Mouse (Mus musculus) liver, embryonic 12.5 days (tissue): ENCODE measurements around the gene Rab11b. TPM values are rescaled to one million over a fixed set of nuclear protein-coding genes. Genes with fewer than 3 reads are reported as not detected.
A peak's percentile ranks its signal among the peaks of the same experiment; 100 is the strongest.
"Not testable (repeated sequence)": the region's sequence is repeated elsewhere in the genome, so short reads cannot be mapped to it uniquely, and the experiment has no call there.

Experiments used
- ATAC-seq: fragments of 200-750 bp; cut with Nextera tagmentation; 2 replicates; pipeline ENCODE4 v1.8.0; 2017; ENCODE audit warnings: moderate number of reproducible peaks, mild to moderate bottlenecking, moderate library complexity
- H3K27ac ChIP-seq: fragments of 300-500 bp; sonication (generic); 2 replicates; pipeline ENCODE4 v1.5.1; 2016; ENCODE audit warnings: mild to moderate bottlenecking
- H3K27me3 ChIP-seq: fragments of 300-500 bp; sonication (generic); replicated peaks from 2 replicates; pipeline ENCODE4 v1.6.1; 2016; ENCODE audit warnings: mild to moderate bottlenecking, moderate library complexity
- H3K36me3 ChIP-seq: fragments of 300-500 bp; sonication (generic); 2 replicates; pipeline ENCODE4 v1.6.1; 2016; ENCODE audit warnings: mild to moderate bottlenecking, moderate library complexity
- H3K4me1 ChIP-seq: fragments of 300-500 bp; sonication (generic); 2 replicates; pipeline ENCODE4 v1.6.1; 2016
- H3K4me2 ChIP-seq: fragments of 300-500 bp; sonication (generic); 2 replicates; pipeline ENCODE4 v1.6.1; 2016; ENCODE audit warnings: mild to moderate bottlenecking, moderate library complexity
- H3K4me3 ChIP-seq: fragments of 300-500 bp; sonication (generic); 2 replicates; pipeline ENCODE4 v1.5.1; 2016; ENCODE audit warnings: mild to moderate bottlenecking, moderate library complexity
- H3K9ac ChIP-seq: fragments of 300-500 bp; sonication (generic); 2 replicates; pipeline ENCODE4 v1.6.1; 2016; ENCODE audit warnings: mild to moderate bottlenecking, moderate library complexity
- H3K9me3 ChIP-seq: fragments of 300-500 bp; sonication (generic); replicated peaks from 2 replicates; pipeline ENCODE4 v1.6.1; 2016; ENCODE audit warnings: mild to moderate bottlenecking, moderate library complexity
- WGBS: fragments of 180-500 bp; shearing (Covaris S2); methylation state at CpG from one replicate; pipeline ENCODE4 v1.1.7; 2016; ENCODE audit not compliant: insufficient replicate concordance; 5-methylcytosine and 5-hydroxymethylcytosine counted together
- polyA plus RNA-seq: library from polyadenylated mRNA; unstranded; fragments of >200 nt; fragmentation: Nextera tagmentation; extraction: Ambion mirVana; gene quantifications from 2 replicates; pipeline ENCODE4 v1.2.1, GENCODE M21; 2016

The Rab11b gene
- polyA plus RNA-seq, 1 experiment from 2014 or later = 169 TPM

GRCm38 (mm10) chr17:33759767-33760254, 519 bp downstream of the Rab11b start:
- under 1% methylated on average over 38 of the region's 38 CpGs for WGBS
- Histone ChIP-seq H3K4me3 (peak overlapping the region; percentile 87), H3K36me3 (peaks cover 33% of the 10 kb centered on the region), H3K9me3 (no peaks in the 10 kb centered on the region), H3K27me3 (no peaks in the 10 kb centered on the region), H3K4me2 (peak overlapping the region; percentile 82), H3K9ac (peak overlapping the region; percentile 96), H3K27ac (peak overlapping the region; percentile 100), H3K4me1 (peaks cover 51% of the 10 kb centered on the region)
- peak; percentile 78 for ATAC-seq

GRCm38 (mm10) chr17:33757231-33757630, 3.1 kb downstream of the Rab11b start:
- 49% methylated on average over 4 of the region's 4 CpGs for WGBS
- Histone ChIP-seq H3K4me1 (peaks cover 68% of the 10 kb centered on the region), H3K9ac (peak overlapping the region; percentile 35; the same call in 1 of the 2 replicates), H3K27me3 (no peaks in the 10 kb centered on the region), H3K4me2 (peak overlapping the region; percentile 17), H3K27ac (peak overlapping the region; percentile 46; the same call in 1 of the 2 replicates), H3K4me3 (no peak overlapping the region), H3K36me3 (peaks cover 54% of the 10 kb centered on the region), H3K9me3 (no peaks in the 10 kb centered on the region)
- ATAC-seq = no peak

DNA sequence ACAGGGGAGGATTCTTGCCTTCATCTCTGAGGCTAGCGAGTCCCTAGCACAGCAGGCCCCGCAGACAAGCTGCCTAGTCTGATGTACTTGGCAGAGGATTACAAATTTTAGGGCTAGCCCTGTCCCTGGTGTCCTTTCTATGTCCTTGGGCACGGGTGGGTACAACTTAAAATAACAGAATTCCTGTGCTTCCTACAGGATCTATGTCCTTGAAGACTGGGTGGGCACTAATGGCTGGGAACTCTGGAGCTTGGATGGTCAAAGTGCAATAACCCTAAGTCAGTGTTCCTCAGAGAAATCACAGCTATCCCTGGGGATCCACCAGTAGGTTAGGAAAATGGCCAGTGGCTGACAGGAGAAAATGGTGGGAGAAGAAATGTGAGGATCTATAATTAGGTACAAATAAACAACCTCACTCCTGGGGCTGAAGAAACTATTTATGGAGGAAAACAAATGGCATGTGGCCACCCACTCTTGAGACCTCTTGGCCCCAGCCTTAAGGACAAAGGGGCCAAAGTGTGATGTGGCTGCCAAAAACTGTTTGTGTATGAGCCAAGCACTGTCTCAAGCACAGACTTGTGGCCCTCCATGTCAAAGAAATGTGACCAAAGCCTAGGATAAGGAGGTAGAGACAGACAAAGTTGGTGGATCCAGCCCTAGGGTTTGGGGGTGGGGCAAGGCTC, 4.1 kb downstream of the Rab11b start:
- Histone ChIP-seq H3K36me3 (peaks cover 60% of the 10 kb centered on the region), H3K27ac (no peak overlapping the region), H3K9ac (no peak overlapping the region), H3K4me1 (peaks cover 73% of the 10 kb centered on the region), H3K27me3 (no peaks in the 10 kb centered on the region), H3K4me3 (no peak overlapping the region), H3K9me3 (no peaks in the 10 kb centered on the region), H3K4me2 (no peak overlapping the region)
- no peak for ATAC-seq
- WGBS = 88% methylated on average over 3 of the region's 3 CpGs

- Histone ChIP-seq H3K27ac (no peak overlapping the region), H3K4me2 (no peak overlapping the region), H3K4me3 (no peak overlapping the region)
Observed at GRCm38 (mm10) chr17:33755418-33756107, 4.8 kb downstream of the Rab11b start.

DNA sequence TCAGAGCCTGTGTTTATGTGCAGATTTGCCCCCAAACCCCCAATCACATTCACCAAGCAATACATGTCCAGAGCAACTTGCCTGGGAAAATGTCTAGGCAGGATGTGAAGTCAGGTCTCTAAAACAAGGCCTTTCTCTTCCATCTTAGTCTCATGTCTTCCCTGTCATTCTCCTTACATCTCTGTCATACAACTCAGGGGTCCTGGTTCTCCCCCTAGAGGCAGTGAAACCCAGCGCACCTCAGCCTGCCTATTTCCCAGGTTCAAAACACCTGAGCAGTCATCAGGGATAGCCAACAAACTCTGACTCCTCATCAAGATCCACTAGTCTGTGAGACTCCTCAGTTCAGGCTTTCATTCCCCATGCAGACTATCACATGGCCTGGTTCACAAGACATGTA, 5.7 kb downstream of the Rab11b start:
- Histone ChIP-seq H3K9ac (0 out of 2 replicates have a peak overlapping the region, but pooled peaks have one; percentile 3), H3K9me3 (no peaks in the 10 kb centered on the region), H3K4me3 (no peak overlapping the region), H3K4me1 (peaks cover 73% of the 10 kb centered on the region), H3K27ac (no peak overlapping the region), H3K27me3 (no peaks in the 10 kb centered on the region), H3K36me3 (peaks cover 76% of the 10 kb centered on the region), H3K4me2 (no peak overlapping the region)
- WGBS = 90% methylated on average over 1 of the region's 1 CpGs
- ATAC-seq = no peak

More at GRCm38 (mm10) chr17:33755418-33756107, 4.8 kb downstream of the Rab11b start:
- H3K4me1 ChIP-seq = peaks cover 73% of the 10 kb centered on the region
- no peak for ATAC-seq
- H3K27me3 ChIP-seq = no peaks in the 10 kb centered on the region
- WGBS = 85% methylated on average over 10 of the region's 10 CpGs
- H3K36me3 ChIP-seq = peaks cover 67% of the 10 kb centered on the region
- H3K9me3 ChIP-seq = no peaks in the 10 kb centered on the region
- no peak overlapping the region for H3K9ac ChIP-seq

- Histone ChIP-seq H3K27me3 (no peaks in the 10 kb centered on the region), H3K9ac (no peak overlapping the region), H3K4me1 (peaks cover 50% of the 10 kb centered on the region), H3K4me2 (no peak overlapping the region), H3K4me3 (no peak overlapping the region), H3K27ac (no peak overlapping the region), H3K36me3 (peaks cover 87% of the 10 kb centered on the region), H3K9me3 (no peaks in the 10 kb centered on the region)
- no peak for ATAC-seq
- 92% methylated on average over 2 of the region's 2 CpGs for WGBS
Observed at GRCm38 (mm10) chr17:33752297-33752696, 8.0 kb downstream of the Rab11b start.

- Histone ChIP-seq H3K9me3 (no peaks in the 10 kb centered on the region), H3K27me3 (no peaks in the 10 kb centered on the region), H3K4me2 (no peak overlapping the region), H3K36me3 (peaks cover 86% of the 10 kb centered on the region), H3K9ac (no peak overlapping the region), H3K27ac (no peak overlapping the region), H3K4me1 (peaks cover 41% of the 10 kb centered on the region), H3K4me3 (no peak overlapping the region)
- ATAC-seq = no peak
Observed at GRCm38 (mm10) chr17:33751181-33751580, 9.1 kb downstream of the Rab11b start.

DNA sequence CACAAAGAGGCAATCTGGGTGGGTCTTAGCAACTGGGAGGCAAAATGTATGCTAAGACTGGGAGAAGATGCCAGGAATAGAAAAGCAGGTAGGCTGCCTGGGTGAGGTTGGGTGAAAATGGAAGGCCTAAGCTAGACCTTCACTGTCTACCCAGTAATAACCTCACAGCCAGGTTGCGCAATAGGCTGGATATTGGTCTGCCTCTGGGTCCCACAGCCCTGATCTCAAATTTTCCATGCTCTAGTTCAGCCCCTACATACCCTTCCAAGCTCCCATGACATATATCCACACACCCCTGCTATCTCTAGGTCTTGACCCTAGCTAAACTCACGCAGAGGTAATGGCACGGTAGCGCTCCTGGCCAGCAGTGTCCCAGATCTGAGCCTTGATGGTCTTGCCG, 10.9 kb downstream of the Rab11b start:
- no peak for ATAC-seq
- no peak overlapping the region for H3K27ac ChIP-seq
- WGBS = 94% methylated on average over 5 of the region's 5 CpGs
- no peaks in the 10 kb centered on the region for H3K27me3 ChIP-seq
- H3K4me2 ChIP-seq = no peak overlapping the region
- H3K9me3 ChIP-seq = no peaks in the 10 kb centered on the region
- H3K4me3 ChIP-seq = no peak overlapping the region
- peaks cover 31% of the 10 kb centered on the region for H3K4me1 ChIP-seq
- peaks cover 86% of the 10 kb centered on the region for H3K36me3 ChIP-seq
- no peak overlapping the region for H3K9ac ChIP-seq

DNA sequence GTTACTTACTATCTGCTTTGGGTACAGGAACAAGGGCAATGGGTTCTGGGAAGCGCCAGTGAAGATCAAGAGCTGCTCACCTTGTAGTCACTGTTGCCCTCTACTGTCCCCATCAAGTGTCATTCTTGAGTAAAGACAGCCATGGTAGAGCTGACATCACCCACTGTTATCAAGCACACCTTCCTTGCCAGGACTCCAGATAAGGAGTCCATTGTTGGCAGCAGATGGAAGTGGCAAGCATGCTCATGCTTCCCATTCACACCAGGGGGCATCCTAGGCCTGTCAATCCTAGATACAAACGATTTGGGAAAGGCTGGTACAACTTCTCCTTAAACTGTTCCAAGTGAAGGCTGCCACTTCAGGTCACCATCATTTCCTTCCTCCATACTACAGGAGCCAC, 14.3 kb downstream of the Rab11b start:
- H3K4me1 ChIP-seq = peaks cover 10% of the 10 kb centered on the region
- peak; percentile 61 for ATAC-seq
- H3K9me3 ChIP-seq = no peaks in the 10 kb centered on the region
- no peak overlapping the region for H3K4me2 ChIP-seq
- no peak overlapping the region for H3K27ac ChIP-seq
- H3K4me3 ChIP-seq = no peak overlapping the region
- H3K9ac ChIP-seq = no peak overlapping the region
- H3K27me3 ChIP-seq = no peaks in the 10 kb centered on the region
- WGBS = 61% methylated on average over 2 of the region's 2 CpGs
- peaks cover 60% of the 10 kb centered on the region for H3K36me3 ChIP-seq

DNA sequence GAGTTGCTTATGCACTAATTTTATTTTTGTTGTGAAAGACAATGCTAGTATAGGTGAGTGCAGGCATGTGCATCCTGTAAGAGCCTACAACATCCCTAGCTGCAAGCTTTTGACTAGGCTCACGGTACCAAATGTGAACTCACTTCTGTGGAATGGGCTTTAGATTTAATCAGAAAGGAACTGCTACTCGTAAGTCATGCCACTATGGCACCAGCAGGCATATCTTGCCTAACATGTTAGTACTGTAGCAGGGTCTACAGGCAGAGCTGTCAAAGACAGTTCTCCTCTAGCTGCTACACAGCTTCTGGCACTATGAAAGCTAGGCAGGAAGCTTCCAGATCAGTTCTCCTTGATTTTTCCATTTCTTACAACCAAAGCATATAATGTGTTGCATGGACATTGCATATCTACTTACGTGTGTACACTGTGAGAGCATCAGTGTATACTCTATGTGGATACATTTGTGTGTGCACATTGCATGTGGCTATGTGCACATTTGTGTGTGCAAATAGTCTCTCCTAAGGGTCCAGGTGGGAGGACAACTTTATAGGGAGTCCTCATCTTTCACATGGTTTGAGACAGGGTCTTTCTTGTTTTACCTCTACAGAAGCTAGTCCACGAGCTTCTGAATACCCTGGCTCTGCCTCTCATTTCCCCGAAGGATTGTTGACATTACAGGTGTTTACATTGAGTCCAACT, 15.5 kb downstream of the Rab11b start:
- H3K4me1 ChIP-seq = peaks cover 8% of the 10 kb centered on the region
- H3K36me3 ChIP-seq = peaks cover 48% of the 10 kb centered on the region
- 75% methylated on average over 5 of the region's 5 CpGs for WGBS
- no peak overlapping the region for H3K4me2 ChIP-seq
- H3K9me3 ChIP-seq = no peaks in the 10 kb centered on the region
- no peak overlapping the region for H3K4me3 ChIP-seq
- no peak for ATAC-seq
- no peak overlapping the region for H3K9ac ChIP-seq
- no peak overlapping the region for H3K27ac ChIP-seq
- no peaks in the 10 kb centered on the region for H3K27me3 ChIP-seq

- ATAC-seq = no peak
- Histone ChIP-seq H3K27ac (no peak overlapping the region), H3K4me2 (no peak overlapping the region), H3K9me3 (no peaks in the 10 kb centered on the region), H3K4me1 (peaks cover 8% of the 10 kb centered on the region), H3K36me3 (peaks cover 24% of the 10 kb centered on the region), H3K4me3 (no peak overlapping the region), H3K27me3 (no peaks in the 10 kb centered on the region), H3K9ac (no peak overlapping the region)
- 79% methylated on average over 1 of the region's 1 CpGs for WGBS
Observed at GRCm38 (mm10) chr17:33742420-33742819, 17.9 kb downstream of the Rab11b start.

GRCm38 (mm10) chr17:33733526-33733925, 26.8 kb downstream of the Rab11b start:
- not testable (repeated sequence) for H3K9me3 ChIP-seq, H3K4me2 ChIP-seq, H3K27ac ChIP-seq, H3K4me1 ChIP-seq, H3K4me3 ChIP-seq, H3K27me3 ChIP-seq, ATAC-seq, H3K9ac ChIP-seq, H3K36me3 ChIP-seq
- WGBS = 35% methylated on average over 10 of the region's 10 CpGs
